Mouse (Mus musculus) retina, adult 2 months (tissue): ENCODE measurements around the gene Agpat4.
"Not testable (repeated sequence)": the region's sequence is repeated elsewhere in the genome, so short reads cannot be mapped to it uniquely, and the experiment has no call there.

ENCODE experiments used
- DNase-seq: peaks from one replicate; pipeline ENCODE4 v3.0.0-alpha.2; 2012; ENCODE audit warnings: low read depth, low spot score

Gene Agpat4

GRCm38 (mm10) chr17:12122262-12122661 lies 3.8 kb downstream of the Agpat4 start:
- DNase-seq, result not testable (repeated sequence)

- no peak for DNase-seq
Measured at GRCm38 (mm10) chr17:12123168-12123567, 4.7 kb downstream of the Agpat4 start.

DNA sequence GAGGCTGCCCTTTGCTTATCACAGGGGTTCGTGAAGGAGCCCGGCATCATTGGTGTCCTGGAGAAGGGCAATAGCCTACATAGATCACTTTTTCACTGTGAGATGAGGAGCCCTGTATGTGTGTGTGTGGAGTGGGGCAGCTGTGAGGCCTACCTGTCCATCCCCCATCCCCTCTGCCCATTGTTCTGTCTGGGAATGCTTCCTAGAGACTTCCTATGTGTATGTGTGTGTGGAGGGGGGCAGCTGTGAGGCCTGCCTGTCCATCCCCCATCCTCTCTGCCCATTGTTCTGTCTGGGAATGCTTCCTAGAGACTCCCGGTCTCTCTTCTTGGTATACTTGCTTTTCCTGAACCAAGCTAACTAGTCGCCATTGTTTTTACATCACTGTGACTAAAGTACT lies 8.6 kb downstream of the Agpat4 start:
- DNase-seq, result no peak

DNA sequence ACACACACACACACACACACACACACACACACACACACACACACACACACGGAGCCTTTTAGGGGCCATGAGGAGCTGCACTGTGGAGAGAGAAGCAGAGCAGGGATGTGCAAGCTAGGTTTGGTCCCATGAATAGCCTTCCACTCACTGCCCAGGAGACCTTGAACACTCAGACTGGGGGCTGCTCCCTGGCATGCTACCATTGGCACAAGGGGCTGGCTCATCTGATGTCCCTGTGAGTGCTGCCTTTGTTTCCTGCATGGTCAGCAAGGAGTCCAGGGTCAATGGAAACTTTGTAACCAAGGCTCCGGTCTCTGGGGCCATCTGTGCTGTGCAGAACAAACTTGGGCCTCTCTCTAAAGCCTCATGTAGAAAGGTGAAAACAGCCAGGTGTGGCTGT lies 10.5 kb downstream of the Agpat4 start:
- DNase-seq, result no peak

DNA sequence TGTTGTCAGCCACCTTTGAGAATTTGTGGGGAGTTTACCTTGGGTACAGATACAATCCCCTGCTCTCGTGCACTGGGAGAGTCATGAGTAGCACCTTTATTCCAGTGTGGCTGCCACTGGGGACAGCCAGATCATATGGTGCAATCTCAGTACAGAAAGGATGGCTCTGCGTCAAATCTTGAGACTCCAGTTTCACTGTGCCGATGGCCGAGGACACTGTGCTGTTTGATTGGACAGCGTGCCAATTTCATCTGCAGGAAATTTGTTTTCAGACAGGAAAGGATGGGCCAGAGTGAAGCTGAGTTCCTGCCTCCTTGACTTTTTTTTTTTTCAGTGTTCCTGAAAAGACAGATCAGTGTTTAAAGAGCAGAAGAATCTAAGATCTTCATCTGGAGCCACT lies 12.7 kb downstream of the Agpat4 start:
- DNase-seq, result no peak

- DNase-seq, result no peak
Measured at GRCm38 (mm10) chr17:12131581-12131980, 13.1 kb downstream of the Agpat4 start.

GRCm38 (mm10) chr17:12132904-12133303 lies 14.4 kb downstream of the Agpat4 start:
- DNase-seq, result no peak

- no peak for DNase-seq
Measured at GRCm38 (mm10) chr17:12133985-12134384, 15.5 kb downstream of the Agpat4 start.

DNA sequence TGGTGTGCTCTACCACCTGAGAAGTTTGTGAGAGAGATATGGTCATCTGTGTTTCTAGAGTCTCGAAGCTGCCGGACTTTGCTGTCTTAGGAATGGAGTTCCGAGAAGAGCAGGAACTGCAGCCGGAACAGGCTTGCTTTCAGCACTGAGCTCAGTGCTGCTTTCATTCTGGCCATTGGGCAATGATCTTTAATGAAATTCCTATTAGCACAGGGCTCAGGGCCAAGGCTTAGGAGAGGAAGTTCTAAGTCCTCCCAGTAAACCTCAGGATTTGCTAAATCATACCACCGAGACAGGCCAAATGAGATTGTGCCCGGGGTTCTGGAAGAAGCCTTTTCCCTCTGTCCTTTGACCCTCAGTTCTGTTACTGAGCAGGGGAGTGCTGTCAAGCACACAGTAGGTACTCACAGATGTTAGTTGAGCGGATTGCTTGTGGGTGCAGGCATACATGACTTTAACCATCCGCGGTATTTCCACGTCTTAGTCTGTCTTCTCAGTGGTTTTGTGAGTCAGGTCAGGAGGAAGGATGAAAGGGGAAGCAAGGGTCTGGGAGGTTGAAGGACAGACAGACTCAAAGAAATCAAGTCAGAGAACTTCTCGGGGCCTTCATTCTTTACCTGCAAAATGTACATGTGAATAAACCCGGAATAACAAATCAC lies 16.6 kb downstream of the Agpat4 start:
- no peak for DNase-seq

DNA sequence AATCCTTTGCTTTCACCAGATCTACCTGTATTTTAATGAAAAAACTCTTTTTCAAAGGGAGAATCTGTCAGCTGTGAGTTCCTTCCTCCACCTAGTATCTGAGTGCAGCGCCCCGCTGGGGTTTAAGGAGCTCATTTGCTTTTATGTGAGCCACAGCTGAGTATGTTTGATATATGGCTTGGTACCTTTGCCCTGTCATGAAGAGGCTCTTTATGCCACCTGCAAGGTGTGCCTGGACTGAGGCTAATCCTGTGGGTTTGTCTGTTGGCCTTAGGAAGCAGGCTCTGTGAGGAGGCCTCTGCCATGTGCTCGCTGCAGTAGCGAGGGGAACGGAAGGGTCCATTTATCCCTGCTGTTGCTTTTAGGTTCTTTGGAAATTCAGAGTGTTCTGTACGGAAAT lies 19.9 kb downstream of the Agpat4 start:
- no peak for DNase-seq

- DNase-seq, result no peak
Measured at GRCm38 (mm10) chr17:12143948-12144364, 25.5 kb downstream of the Agpat4 start.

DNA sequence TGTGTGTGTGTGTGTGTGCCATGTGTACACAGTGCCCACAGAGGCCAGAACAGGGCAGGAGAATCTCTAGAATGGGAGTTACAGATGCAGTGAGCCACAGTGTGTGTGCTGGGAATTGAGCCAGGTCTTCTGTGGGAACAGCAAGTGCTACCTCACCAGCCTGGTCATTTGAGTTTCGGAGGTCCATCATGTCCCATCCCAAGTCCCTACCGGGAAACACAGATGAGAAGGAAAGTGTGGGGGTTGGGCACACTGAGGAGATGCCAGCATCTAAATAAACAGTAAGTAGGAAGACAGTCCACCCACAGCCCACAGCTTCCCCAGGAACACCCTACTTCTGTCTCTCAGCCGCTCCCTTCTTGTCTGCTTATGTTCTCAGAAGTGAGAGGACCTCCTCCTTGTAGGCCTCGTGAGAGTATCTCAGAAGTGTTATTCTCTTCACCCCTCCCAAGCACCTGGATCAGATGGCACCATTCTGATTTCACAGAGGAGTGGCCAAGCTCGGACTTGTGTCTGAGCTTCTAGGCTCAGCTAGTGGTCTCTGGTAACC lies 27.7 kb downstream of the Agpat4 start:
- DNase-seq, result no peak

- no peak for DNase-seq
Measured at GRCm38 (mm10) chr17:12147830-12148229, 29.3 kb downstream of the Agpat4 start.

GRCm38 (mm10) chr17:12149232-12149861 lies 30.8 kb downstream of the Agpat4 start:
- no peak for DNase-seq

GRCm38 (mm10) chr17:12150970-12151369 lies 32.5 kb downstream of the Agpat4 start:
- no peak for DNase-seq

DNA sequence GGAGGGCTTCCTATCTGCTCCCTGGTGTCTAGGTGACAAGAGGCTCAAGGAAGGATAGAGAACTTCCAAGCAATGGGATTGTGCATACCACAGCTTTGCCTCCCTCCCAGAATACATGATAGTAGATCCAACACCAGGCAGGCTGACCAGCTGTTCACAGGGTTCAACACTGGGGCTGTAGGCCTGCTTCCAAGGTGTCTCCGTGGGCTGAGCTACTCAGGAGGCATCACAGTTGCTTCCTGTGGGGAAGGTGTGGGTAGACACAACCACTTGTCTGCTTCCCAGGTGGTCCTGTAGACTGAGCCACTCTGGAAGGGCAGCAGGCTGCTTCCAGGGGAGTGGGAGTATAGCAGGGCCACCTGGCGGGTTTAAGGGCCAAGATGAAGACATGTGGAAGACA lies 35.8 kb downstream of the Agpat4 start:
- no peak for DNase-seq

DNA sequence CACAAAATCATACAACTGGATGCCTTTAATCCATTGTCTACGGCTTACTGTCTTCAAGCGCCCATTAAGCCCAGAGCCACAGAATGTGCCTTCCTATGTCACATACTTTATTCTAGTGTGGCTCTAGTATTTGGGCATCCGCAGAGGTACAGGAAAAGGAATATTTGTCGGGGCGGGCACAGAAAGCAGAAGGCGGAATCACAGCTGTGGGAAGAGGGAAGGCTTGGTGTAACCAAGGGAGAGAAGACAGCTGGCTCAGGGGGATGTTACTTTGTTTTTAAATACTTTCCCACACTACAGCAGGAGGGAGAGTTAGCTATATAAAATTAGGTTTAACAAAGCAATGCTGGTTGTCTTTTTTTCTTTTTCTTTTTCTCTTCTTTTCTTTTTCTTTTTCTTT lies 36.7 kb downstream of the Agpat4 start:
- no peak for DNase-seq

DNA sequence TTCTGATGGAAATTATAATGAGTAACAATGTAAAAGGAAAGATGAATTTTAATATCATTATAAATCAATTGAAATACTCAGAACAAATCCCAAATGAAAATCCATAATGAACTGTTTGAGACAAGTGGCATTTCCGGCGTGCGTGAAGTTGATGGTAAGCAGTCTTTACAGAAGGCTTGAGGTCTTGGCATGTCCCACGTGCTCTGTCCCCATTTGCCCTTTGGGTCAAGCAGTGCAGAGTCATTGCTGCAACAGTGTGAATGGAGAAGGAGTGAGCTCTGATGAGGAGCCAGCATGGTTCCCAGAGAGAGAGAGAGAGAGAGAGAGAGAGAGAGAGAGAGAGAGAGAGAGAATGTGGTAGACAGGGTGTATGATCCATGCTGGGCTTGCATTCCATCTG lies 37.4 kb downstream of the Agpat4 start:
- DNase-seq, result no peak

DNA sequence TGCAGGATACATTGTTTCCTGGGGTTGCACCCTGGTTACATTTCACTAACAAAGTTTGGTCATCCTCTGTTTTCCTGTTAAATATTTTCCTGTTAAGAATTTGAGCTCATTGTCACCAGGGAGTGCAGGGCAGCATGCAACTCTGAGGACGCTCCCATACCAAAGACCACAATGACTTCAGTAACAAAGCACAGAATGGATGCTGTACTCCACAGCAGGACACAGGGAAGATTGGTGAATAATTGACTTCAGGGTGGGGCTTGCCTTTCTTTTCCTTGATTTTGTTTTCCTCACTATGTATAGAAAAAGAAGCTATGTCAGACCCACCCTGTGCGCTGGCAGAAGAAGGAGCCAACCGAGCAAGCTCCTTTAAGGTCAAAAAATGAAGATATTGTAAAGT lies 38.2 kb downstream of the Agpat4 start:
- DNase-seq, result no peak

DNA sequence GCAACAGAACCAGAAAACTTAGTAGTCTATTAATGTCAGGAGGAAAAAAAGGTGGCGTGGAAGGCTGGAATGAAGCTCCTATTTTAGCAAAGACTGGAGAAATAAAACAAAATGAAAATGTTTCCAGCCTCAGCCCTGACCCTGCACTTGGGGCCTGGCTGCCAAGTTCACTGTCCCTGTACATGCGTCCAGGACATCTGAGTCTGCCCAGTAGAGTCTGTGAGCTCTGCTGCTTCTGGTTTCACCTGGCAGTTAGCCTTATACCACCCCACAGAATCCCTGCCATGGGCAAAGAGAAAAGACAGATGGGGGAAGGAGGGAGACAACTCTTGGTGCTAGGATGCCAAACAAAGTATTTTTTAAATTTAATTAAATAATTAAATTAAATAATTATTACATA lies 38.7 kb downstream of the Agpat4 start:
- no peak for DNase-seq

- DNase-seq, result no peak
Measured at GRCm38 (mm10) chr17:12159187-12160060, 40.9 kb downstream of the Agpat4 start.

DNA sequence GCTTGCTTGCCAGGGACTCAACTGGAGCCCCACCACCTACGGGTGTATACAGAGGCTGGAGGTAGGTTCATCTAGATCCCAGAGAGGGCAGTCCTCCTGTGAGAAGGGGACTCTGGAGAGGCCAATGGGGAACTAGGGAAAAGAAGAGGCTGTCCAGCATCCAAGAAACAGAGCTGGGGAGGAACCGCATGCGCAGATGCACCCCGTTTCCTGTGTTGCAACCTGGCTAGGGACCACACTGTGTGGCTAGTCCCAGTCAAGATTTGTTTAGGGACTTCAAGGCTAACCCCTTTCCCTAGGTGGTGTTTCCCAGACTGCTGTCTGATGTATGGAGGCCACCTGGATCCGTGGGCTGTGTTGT lies 41.5 kb downstream of the Agpat4 start:
- DNase-seq, result no peak
